Mouse (Mus musculus) liver, embryonic 13.5 days (tissue): ENCODE data around the gene Srrm1. TPM values are rescaled to one million over a fixed set of nuclear protein-coding genes. Genes with fewer than 3 reads are reported as not detected.
A peak's percentile ranks its signal among the peaks of the same experiment; 100 is the strongest.

ENCODE experiments used
- ATAC-seq: fragments of 200-750 bp; cut with Nextera tagmentation; 2 replicates; pipeline ENCODE4 v1.8.0; 2017; ENCODE audit warnings: low read depth, mild to moderate bottlenecking, moderate number of reproducible peaks, moderate library complexity
- DNase-seq: peaks from one replicate; pipeline ENCODE4 v3.0.0; 2022
- H3K27ac ChIP-seq: fragments of 300-500 bp; sonication (generic); 2 replicates; pipeline ENCODE4 v1.5.1; 2015; ENCODE audit warnings: moderate library complexity, mild to moderate bottlenecking, inconsistent platforms
- H3K27me3 ChIP-seq: fragments of 300-500 bp; sonication (generic); 2 replicates; pipeline ENCODE4 v1.6.1; 2015; ENCODE audit warnings: mild to moderate bottlenecking, inconsistent platforms
- H3K36me3 ChIP-seq: fragments of 300-500 bp; sonication (generic); 2 replicates; pipeline ENCODE4 v1.6.1; 2015; ENCODE audit warnings: mild to moderate bottlenecking, inconsistent platforms
- H3K4me1 ChIP-seq: fragments of 300-500 bp; sonication (generic); replicated peaks from 2 replicates; pipeline ENCODE4 v1.6.1; 2015; ENCODE audit warnings: inconsistent platforms
- H3K4me2 ChIP-seq: fragments of 300-500 bp; sonication (generic); 2 replicates; pipeline ENCODE4 v1.6.1; 2015; ENCODE audit warnings: inconsistent platforms, mild to moderate bottlenecking, moderate library complexity
- H3K4me3 ChIP-seq: fragments of 300-500 bp; sonication (generic); replicated peaks from 2 replicates; pipeline ENCODE4 v1.5.1; 2015; ENCODE audit warnings: mild to moderate bottlenecking, inconsistent platforms
- H3K9ac ChIP-seq: fragments of 300-500 bp; sonication (generic); 2 replicates; pipeline ENCODE4 v1.6.1; 2015; ENCODE audit warnings: mild to moderate bottlenecking, inconsistent platforms
- H3K9me3 ChIP-seq: fragments of 300-500 bp; sonication (generic); replicated peaks from 2 replicates; pipeline ENCODE4 v1.6.1; 2016; ENCODE audit warnings: inconsistent platforms
- WGBS: fragments of 180-500 bp; shearing (Covaris S2); methylation state at CpG from one replicate; pipeline ENCODE4 v1.1.7; 2015; ENCODE audit not compliant: insufficient replicate concordance; 5-methylcytosine and 5-hydroxymethylcytosine counted together
- polyA plus RNA-seq: library from polyadenylated mRNA; unstranded; fragments of >200 nt; fragmentation: Nextera tagmentation; extraction: Ambion mirVana; gene quantifications from 2 replicates; pipeline ENCODE4 v1.2.1, GENCODE M21; 2015

Gene Srrm1
- polyA plus RNA-seq, 1 experiment from 2014 or later, result 159 TPM

GRCm38 (mm10) chr4:135300248-135301041, 52.7 kb downstream of the Srrm1 start:
- WGBS, result 83% methylated on average over 26 of the region's 26 CpGs
- no peaks in the 10 kb centered on the region for H3K9me3 ChIP-seq

GRCm38 (mm10) chr4:135298680-135299079, 54.4 kb downstream of the Srrm1 start:
- Histone ChIP-seq H3K27me3 (no peaks in the 10 kb centered on the region), H3K4me2 (no peak overlapping the region), H3K4me3 (no peak overlapping the region), H3K4me1 (peaks cover 66% of the 10 kb centered on the region), H3K36me3 (no peaks in the 10 kb centered on the region), H3K9me3 (no peaks in the 10 kb centered on the region), H3K27ac (no peak overlapping the region), H3K9ac (no peak overlapping the region)
- DNase-seq (no peak), ATAC-seq (no peak)
- 83% methylated on average over 10 of the region's 10 CpGs for WGBS

More at GRCm38 (mm10) chr4:135300248-135301041, 52.7 kb downstream of the Srrm1 start:
- Histone ChIP-seq H3K4me2 (no peak overlapping the region), H3K36me3 (no peaks in the 10 kb centered on the region), H3K4me3 (no peak overlapping the region), H3K9ac (no peak overlapping the region), H3K4me1 (peaks cover 60% of the 10 kb centered on the region), H3K27me3 (no peaks in the 10 kb centered on the region), H3K27ac (no peak overlapping the region)
- ATAC-seq (no peak), DNase-seq (no peak)

- ATAC-seq (0 out of 2 replicates have a peak, but pooled peaks have one; percentile 34), DNase-seq (no peak)
- no peak overlapping the region for H3K27ac ChIP-seq
- peaks cover 65% of the 10 kb centered on the region for H3K4me1 ChIP-seq
- H3K36me3 ChIP-seq, result no peaks in the 10 kb centered on the region
- H3K9ac ChIP-seq, result no peak overlapping the region
- no peak overlapping the region for H3K4me3 ChIP-seq
- H3K4me2 ChIP-seq, result no peak overlapping the region
- no peaks in the 10 kb centered on the region for H3K9me3 ChIP-seq
- no peaks in the 10 kb centered on the region for H3K27me3 ChIP-seq
- 77% methylated on average over 15 of the region's 15 CpGs for WGBS
Observed at GRCm38 (mm10) chr4:135297931-135298546, 55.1 kb downstream of the Srrm1 start.

- ATAC-seq, result no peak; the same call in 1 of the 2 replicates
- 71% methylated on average over 7 of the region's 7 CpGs for WGBS
- Histone ChIP-seq H3K9me3 (no peaks in the 10 kb centered on the region), H3K27ac (no peak overlapping the region), H3K36me3 (no peaks in the 10 kb centered on the region), H3K4me1 (peaks cover 63% of the 10 kb centered on the region), H3K9ac (no peak overlapping the region), H3K4me3 (no peak overlapping the region), H3K4me2 (no peak overlapping the region), H3K27me3 (no peaks in the 10 kb centered on the region)
- no peak for DNase-seq
Observed at GRCm38 (mm10) chr4:135297146-135297545, 56.0 kb downstream of the Srrm1 start.

GRCm38 (mm10) chr4:135296565-135296964, 56.6 kb downstream of the Srrm1 start:
- H3K36me3 ChIP-seq, result no peaks in the 10 kb centered on the region
- no peak for DNase-seq
- H3K4me2 ChIP-seq, result no peak overlapping the region
- no peak for ATAC-seq
- H3K9ac ChIP-seq, result no peak overlapping the region
- no peak overlapping the region for H3K27ac ChIP-seq
- peaks cover 65% of the 10 kb centered on the region for H3K4me1 ChIP-seq
- H3K27me3 ChIP-seq, result no peaks in the 10 kb centered on the region
- H3K4me3 ChIP-seq, result no peak overlapping the region
- no peaks in the 10 kb centered on the region for H3K9me3 ChIP-seq

GRCm38 (mm10) chr4:135293813-135294212, 59.3 kb downstream of the Srrm1 start:
- Histone ChIP-seq H3K4me2 (no peak overlapping the region), H3K27ac (no peak overlapping the region), H3K27me3 (no peaks in the 10 kb centered on the region), H3K4me3 (no peak overlapping the region), H3K36me3 (no peaks in the 10 kb centered on the region), H3K9me3 (no peaks in the 10 kb centered on the region), H3K4me1 (peaks cover 60% of the 10 kb centered on the region), H3K9ac (no peak overlapping the region)
- DNase-seq (no peak), ATAC-seq (no peak)
- WGBS, result 74% methylated on average over 3 of the region's 3 CpGs

- no peaks in the 10 kb centered on the region for H3K9me3 ChIP-seq
- peak overlapping the region; percentile 81 for H3K27ac ChIP-seq
- DNase-seq (peak; percentile 41), ATAC-seq (peak; percentile 38; the same call in 1 of the 2 replicates)
- 12% methylated on average over 12 of the region's 12 CpGs for WGBS
- no peaks in the 10 kb centered on the region for H3K36me3 ChIP-seq
- H3K4me2 ChIP-seq, result peak overlapping the region; percentile 66
- peaks cover 60% of the 10 kb centered on the region for H3K4me1 ChIP-seq
- H3K4me3 ChIP-seq, result peak overlapping the region; percentile 41
- no peaks in the 10 kb centered on the region for H3K27me3 ChIP-seq
- H3K9ac ChIP-seq, result peak overlapping the region; percentile 65
Observed at GRCm38 (mm10) chr4:135292477-135293089, 60.5 kb downstream of the Srrm1 start.

- DNase-seq, result no peak
- peak overlapping the region; percentile 66; the same call in 1 of the 2 replicates for H3K4me2 ChIP-seq
- H3K9ac ChIP-seq, result peak overlapping the region; percentile 65; the same call in 1 of the 2 replicates
- WGBS, result 42% methylated on average over 6 of the region's 6 CpGs
- no peak overlapping the region for H3K4me3 ChIP-seq
- no peak for ATAC-seq
- no peaks in the 10 kb centered on the region for H3K27me3 ChIP-seq
- no peaks in the 10 kb centered on the region for H3K36me3 ChIP-seq
- H3K27ac ChIP-seq, result peak overlapping the region; percentile 81
- H3K9me3 ChIP-seq, result no peaks in the 10 kb centered on the region
- H3K4me1 ChIP-seq, result peaks cover 60% of the 10 kb centered on the region
Observed at GRCm38 (mm10) chr4:135291841-135292240, 61.3 kb downstream of the Srrm1 start.

- Histone ChIP-seq H3K36me3 (no peaks in the 10 kb centered on the region), H3K4me3 (no peak overlapping the region), H3K9ac (no peak overlapping the region), H3K27me3 (no peaks in the 10 kb centered on the region), H3K27ac (peak overlapping the region; percentile 64), H3K4me1 (peaks cover 60% of the 10 kb centered on the region), H3K4me2 (no peak overlapping the region), H3K9me3 (no peaks in the 10 kb centered on the region)
- 85% methylated on average over 8 of the region's 8 CpGs for WGBS
- no peak for DNase-seq
- no peak for ATAC-seq
Observed at GRCm38 (mm10) chr4:135291199-135291598, 61.9 kb downstream of the Srrm1 start.

GRCm38 (mm10) chr4:135287975-135288374, 65.1 kb downstream of the Srrm1 start:
- ATAC-seq (peak; percentile 88), DNase-seq (peak; percentile 68)
- Histone ChIP-seq H3K27ac (peak overlapping the region; percentile 98), H3K9ac (peak overlapping the region; percentile 74), H3K27me3 (no peaks in the 10 kb centered on the region), H3K4me1 (peaks cover 69% of the 10 kb centered on the region), H3K4me3 (peak overlapping the region; percentile 39), H3K36me3 (no peaks in the 10 kb centered on the region), H3K4me2 (peak overlapping the region; percentile 65), H3K9me3 (no peaks in the 10 kb centered on the region)
- 8% methylated on average over 3 of the region's 3 CpGs for WGBS

- peak overlapping the region; percentile 74 for H3K9ac ChIP-seq
- 2% methylated on average over 16 of the region's 16 CpGs for WGBS
- ATAC-seq (peak; percentile 81), DNase-seq (peak; percentile 64)
- H3K27me3 ChIP-seq, result no peaks in the 10 kb centered on the region
- H3K4me1 ChIP-seq, result peaks cover 67% of the 10 kb centered on the region
- H3K9me3 ChIP-seq, result no peaks in the 10 kb centered on the region
- H3K36me3 ChIP-seq, result no peaks in the 10 kb centered on the region
- H3K4me2 ChIP-seq, result peak overlapping the region; percentile 65
- H3K27ac ChIP-seq, result peak overlapping the region; percentile 98
- H3K4me3 ChIP-seq, result peak overlapping the region; percentile 39
Observed at GRCm38 (mm10) chr4:135286833-135287395, 66.2 kb downstream of the Srrm1 start.
